Mouse (Mus musculus) intestine, embryonic 14.5 days (tissue): ENCODE data around the gene Med27. TPM values are rescaled to one million over a fixed set of nuclear protein-coding genes. Genes with fewer than 3 reads are reported as not detected.

Experiments
- ATAC-seq: fragments of 200-750 bp; cut with Nextera tagmentation; replicated peaks from 2 replicates; pipeline ENCODE4 v1.8.0; 2017; ENCODE audit warnings: low read depth, moderate number of reproducible peaks, moderate TSS enrichment, moderate library complexity; ENCODE audit not compliant: low FRiP score, low TSS enrichment
- DNase-seq: peaks from one replicate; pipeline ENCODE4 v3.0.0-alpha.2; 2018; ENCODE audit warnings: low spot score
- H3K27ac ChIP-seq: fragments of 300-500 bp; sonication (generic); 2 replicates; pipeline ENCODE4 v1.5.1; 2014; ENCODE audit warnings: low read depth, mild to moderate bottlenecking, control low read depth
- H3K27me3 ChIP-seq: fragments of 300-500 bp; sonication (generic); replicated peaks from 2 replicates; pipeline ENCODE4 v1.6.1; 2014; ENCODE audit warnings: low read length, control low read depth; ENCODE audit not compliant: control insufficient read depth, insufficient read depth
- H3K36me3 ChIP-seq: fragments of 300-500 bp; sonication (generic); 2 replicates; pipeline ENCODE4 v1.6.1; 2014; ENCODE audit warnings: low read length, control low read depth; ENCODE audit not compliant: control insufficient read depth, insufficient read depth
- H3K4me1 ChIP-seq: fragments of 300-500 bp; sonication (generic); replicated peaks from 2 replicates; pipeline ENCODE4 v1.6.1; 2014; ENCODE audit warnings: low read length, control low read depth, mixed read lengths; ENCODE audit not compliant: control insufficient read depth, insufficient read depth
- H3K4me2 ChIP-seq: fragments of 300-500 bp; sonication (generic); 2 replicates; pipeline ENCODE4 v1.6.1; 2014; ENCODE audit warnings: low read length
- H3K4me3 ChIP-seq: fragments of 300-500 bp; sonication (generic); 2 replicates; pipeline ENCODE4 v1.5.1; 2014; ENCODE audit warnings: low read depth, low read length, control low read depth, mixed read lengths
- H3K9ac ChIP-seq: fragments of 300-500 bp; sonication (generic); 2 replicates; pipeline ENCODE4 v1.6.1; 2014; ENCODE audit warnings: mild to moderate bottlenecking, low read length
- H3K9me3 ChIP-seq: fragments of 300-500 bp; sonication (generic); 2 replicates; pipeline ENCODE4 v1.6.1; 2016; ENCODE audit warnings: low read length, control low read depth; ENCODE audit not compliant: control insufficient read depth
- WGBS: fragments of 180-500 bp; shearing (Covaris S2); extraction: QIAGEN DNeasy Blood & Tissue Kit; methylation state at CpG from one replicate; pipeline ENCODE4 v1.1.7; 2014; 5-methylcytosine and 5-hydroxymethylcytosine counted together
- polyA plus RNA-seq: library from polyadenylated mRNA; unstranded; fragments of >200 nt; fragmentation: Nextera tagmentation; extraction: Ambion mirVana; gene quantifications from 2 replicates; pipeline ENCODE4 v1.2.1, GENCODE M21; 2014

Gene Med27
- polyA plus RNA-seq, 1 experiment from 2014 or later: 48.2 TPM

DNA sequence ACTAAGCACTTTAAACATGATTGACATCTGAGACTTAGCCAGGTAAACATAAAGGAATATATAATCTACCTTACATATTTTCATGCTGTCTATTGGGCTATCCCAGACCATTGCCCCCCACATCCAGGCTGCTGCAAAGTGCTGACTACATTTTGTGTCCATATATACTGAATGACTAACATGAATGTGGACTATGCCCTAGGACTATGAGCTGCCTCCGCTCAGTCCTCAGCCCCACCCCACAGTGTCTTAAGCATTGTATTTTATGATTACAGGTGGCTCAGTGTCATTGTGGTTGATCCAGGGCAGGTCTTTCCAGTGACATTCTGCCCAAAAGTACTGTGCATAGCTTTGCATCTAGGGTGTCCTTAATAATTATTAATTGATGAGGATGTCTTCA lies 8.2 kb upstream of the Med27 start:
- ATAC-seq: peak; percentile 76; the same call in 1 of the 2 replicates
- Histone ChIP-seq H3K4me2 (no peak overlapping the region), H3K9me3 (no peaks in the 10 kb centered on the region), H3K9ac (no peak overlapping the region), H3K36me3 (no peaks in the 10 kb centered on the region), H3K4me3 (no peak overlapping the region), H3K27me3 (no peaks in the 10 kb centered on the region), H3K4me1 (no peaks in the 10 kb centered on the region), H3K27ac (no peak overlapping the region)
- WGBS: 75% methylated on average over 1 of the region's 1 CpGs
- DNase-seq: no peak

DNA sequence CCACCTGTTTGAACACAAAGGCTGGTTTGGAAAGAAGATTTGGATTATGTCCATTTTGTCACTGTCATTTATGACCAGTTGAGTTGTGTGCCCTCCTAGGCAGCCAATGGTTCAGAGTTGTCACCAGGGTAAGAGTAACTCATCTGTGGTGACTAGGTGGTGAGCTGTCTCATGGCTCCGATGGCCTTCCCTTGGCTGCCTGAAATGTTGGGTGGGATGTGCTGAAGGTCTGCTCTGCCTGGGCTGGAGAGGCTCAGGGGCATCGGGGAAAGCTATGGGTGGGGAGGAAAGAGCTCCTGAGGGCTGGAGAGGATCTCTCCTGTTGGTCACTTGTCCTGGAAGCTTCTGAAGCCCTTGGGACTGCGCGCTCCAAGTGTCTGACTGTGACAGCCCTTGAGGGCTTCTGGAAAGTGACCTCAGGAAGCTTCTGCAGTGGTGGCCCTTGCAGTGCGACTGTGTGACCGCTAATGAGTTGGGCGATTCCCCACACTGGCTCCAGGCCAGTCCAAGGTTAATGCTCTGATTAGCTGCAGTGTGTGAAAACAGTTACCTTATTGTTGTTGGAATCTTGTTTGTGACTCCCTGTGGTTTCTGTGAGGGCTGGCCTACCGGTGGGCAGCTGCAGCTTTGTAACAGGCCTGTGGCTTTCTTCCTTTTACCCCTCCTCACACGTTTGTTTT lies 12.2 kb downstream of the Med27 start:
- H3K27me3 ChIP-seq: no peaks in the 10 kb centered on the region
- H3K4me2 ChIP-seq: no peak overlapping the region
- no peak overlapping the region for H3K27ac ChIP-seq
- DNase-seq: no peak
- no peak overlapping the region for H3K9ac ChIP-seq
- WGBS: 48% methylated on average over 9 of the region's 9 CpGs
- H3K4me1 ChIP-seq: no peaks in the 10 kb centered on the region
- 0 out of 2 replicates have a peak, but pooled peaks cover under 1% of the 10 kb centered on the region for H3K36me3 ChIP-seq
- H3K9me3 ChIP-seq: no peaks in the 10 kb centered on the region
- no peak for ATAC-seq
- H3K4me3 ChIP-seq: no peak overlapping the region

DNA sequence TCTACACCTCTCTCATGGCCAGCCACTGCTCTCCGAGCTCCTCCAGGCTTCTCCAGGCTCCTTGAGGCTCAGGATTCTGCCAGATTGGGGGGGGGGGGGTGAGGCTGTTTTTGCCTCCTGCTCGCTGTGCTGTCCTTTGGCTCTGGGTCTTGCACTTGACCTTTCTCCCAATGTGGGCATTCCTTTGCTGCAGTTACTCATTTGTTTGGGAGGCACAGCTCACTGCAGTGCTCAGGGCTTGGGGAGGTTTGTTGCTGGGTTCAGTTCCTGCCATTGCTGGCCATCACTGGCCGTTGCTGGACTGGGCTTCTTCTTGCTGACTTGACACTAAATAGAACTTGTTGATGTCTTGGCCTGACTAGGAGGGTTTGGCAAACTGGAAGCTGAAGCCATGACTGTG lies 14.3 kb downstream of the Med27 start:
- ATAC-seq (no peak), DNase-seq (no peak)
- no peak overlapping the region for H3K27ac ChIP-seq
- no peaks in the 10 kb centered on the region for H3K9me3 ChIP-seq
- H3K4me1 ChIP-seq: no peaks in the 10 kb centered on the region
- 78% methylated on average over 3 of the region's 3 CpGs for WGBS
- no peaks in the 10 kb centered on the region for H3K27me3 ChIP-seq
- no peak overlapping the region for H3K4me3 ChIP-seq
- H3K4me2 ChIP-seq: no peak overlapping the region
- no peak overlapping the region for H3K9ac ChIP-seq
- no peaks in the 10 kb centered on the region for H3K36me3 ChIP-seq

DNA sequence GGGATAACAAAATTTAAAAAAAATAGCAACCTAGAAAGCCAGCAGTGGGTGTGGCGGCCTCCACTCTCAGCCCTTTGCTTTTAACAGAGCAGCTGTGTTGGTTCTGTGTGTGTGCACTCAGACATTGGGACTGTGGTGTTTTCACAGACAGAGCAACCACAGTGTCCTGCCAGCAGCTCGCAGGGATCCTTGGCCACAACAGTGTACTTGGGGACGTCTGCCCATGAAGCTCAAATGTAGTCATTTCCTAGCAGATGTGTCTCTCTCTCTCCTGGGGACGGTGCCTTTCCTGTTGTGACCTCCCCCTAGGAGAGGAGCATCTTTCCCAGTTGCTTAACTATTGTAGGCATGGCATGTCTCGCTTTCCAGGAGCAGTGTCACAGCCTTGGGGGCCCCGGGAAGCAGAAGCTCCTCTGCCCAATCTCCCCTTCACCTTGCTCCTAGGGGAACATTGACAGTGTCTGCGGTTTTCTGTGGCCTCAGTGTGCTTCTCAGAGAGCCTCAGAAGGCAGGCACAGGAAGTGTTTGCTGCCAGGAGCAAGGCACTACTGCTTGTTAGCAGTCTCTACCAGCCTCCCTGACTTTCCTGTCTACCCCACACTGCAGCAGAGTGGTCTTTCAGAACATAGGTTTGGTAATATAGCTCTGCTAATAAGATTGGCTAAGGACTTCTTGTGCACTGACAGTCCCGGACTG lies 18.5 kb downstream of the Med27 start:
- H3K4me2 ChIP-seq: no peak overlapping the region
- ATAC-seq (no peak), DNase-seq (no peak)
- H3K9me3 ChIP-seq: no peaks in the 10 kb centered on the region
- no peaks in the 10 kb centered on the region for H3K27me3 ChIP-seq
- no peaks in the 10 kb centered on the region for H3K4me1 ChIP-seq
- no peaks in the 10 kb centered on the region for H3K36me3 ChIP-seq
- H3K9ac ChIP-seq: no peak overlapping the region
- no peak overlapping the region for H3K4me3 ChIP-seq
- no peak overlapping the region for H3K27ac ChIP-seq
- WGBS: 84% methylated on average over 8 of the region's 8 CpGs

DNA sequence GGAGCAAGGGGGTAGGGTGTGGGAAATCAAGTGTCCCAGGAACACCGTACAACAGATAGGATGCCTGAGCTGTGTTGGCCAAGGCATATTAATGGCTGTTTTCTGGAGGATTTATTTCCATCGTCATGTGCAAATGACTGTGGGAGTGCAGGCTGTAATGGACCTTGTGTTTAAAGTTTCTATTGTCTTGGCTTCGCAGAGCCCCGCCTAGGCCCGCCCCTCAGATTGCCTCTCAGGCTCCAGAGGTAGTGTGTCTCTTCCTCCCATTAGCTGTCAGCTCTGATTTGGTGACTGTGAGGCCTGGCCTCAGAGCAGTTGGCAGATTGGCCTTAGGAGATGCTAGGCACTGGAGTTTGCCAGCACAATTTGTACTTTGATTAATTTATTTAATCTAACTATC lies 22.1 kb downstream of the Med27 start:
- no peak for ATAC-seq
- no peak overlapping the region for H3K9ac ChIP-seq
- no peaks in the 10 kb centered on the region for H3K36me3 ChIP-seq
- no peak overlapping the region for H3K4me3 ChIP-seq
- H3K27ac ChIP-seq: no peak overlapping the region
- H3K27me3 ChIP-seq: no peaks in the 10 kb centered on the region
- no peak overlapping the region for H3K4me2 ChIP-seq
- DNase-seq: no peak
- H3K4me1 ChIP-seq: no peaks in the 10 kb centered on the region
- no peaks in the 10 kb centered on the region for H3K9me3 ChIP-seq
- WGBS: 57% methylated on average over 5 of the region's 5 CpGs

DNA sequence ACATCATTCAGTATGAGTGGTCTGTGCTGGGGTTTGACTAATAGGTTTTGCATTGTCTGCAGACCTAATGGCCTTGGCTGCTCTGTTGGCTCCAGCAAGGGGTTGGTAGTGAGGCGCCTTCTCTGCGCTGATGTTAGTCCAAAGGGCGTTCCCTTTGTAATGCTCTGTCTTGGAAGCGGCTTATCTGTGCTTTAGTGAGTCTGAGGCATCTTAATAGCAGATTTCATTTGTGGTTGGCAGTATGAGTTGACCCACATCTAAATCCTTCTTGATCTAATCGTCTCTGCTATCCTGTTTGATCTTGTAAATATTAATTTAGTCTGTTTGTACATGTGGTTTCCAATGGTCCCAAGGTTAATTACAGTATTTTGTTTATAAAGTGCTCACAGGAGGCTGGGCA lies 25.6 kb downstream of the Med27 start:
- Histone ChIP-seq H3K9ac (no peak overlapping the region), H3K36me3 (no peaks in the 10 kb centered on the region), H3K4me2 (no peak overlapping the region), H3K27ac (no peak overlapping the region), H3K4me1 (no peaks in the 10 kb centered on the region), H3K9me3 (no peaks in the 10 kb centered on the region), H3K27me3 (no peaks in the 10 kb centered on the region), H3K4me3 (no peak overlapping the region)
- 76% methylated on average over 5 of the region's 5 CpGs for WGBS
- DNase-seq: no peak
- ATAC-seq: no peak

DNA sequence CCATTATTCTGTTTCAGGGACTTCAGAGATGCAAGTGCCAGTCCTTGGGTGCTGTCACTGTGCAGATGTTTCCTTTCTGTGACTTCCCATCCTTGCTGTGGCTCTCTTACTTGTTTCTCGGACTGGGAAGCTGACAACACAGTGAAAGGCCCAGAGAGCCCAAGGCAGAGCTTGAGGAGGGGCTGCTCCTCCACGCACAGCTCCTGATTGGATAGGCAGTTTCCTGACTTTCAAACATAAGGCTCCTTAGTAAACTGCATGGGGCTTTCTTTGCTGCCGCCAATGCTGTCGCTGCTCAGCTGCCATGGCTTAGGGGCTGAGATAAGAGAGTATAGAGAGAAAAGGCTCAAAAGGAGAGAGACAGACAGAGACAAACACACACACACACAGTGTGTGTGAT lies 35.1 kb downstream of the Med27 start:
- no peaks in the 10 kb centered on the region for H3K27me3 ChIP-seq
- H3K36me3 ChIP-seq: no peaks in the 10 kb centered on the region
- H3K9ac ChIP-seq: no peak overlapping the region
- DNase-seq: no peak
- H3K9me3 ChIP-seq: no peaks in the 10 kb centered on the region
- H3K4me1 ChIP-seq: 0 out of 2 replicates have a peak, but pooled peaks cover 3% of the 10 kb centered on the region
- ATAC-seq: no peak
- H3K27ac ChIP-seq: no peak overlapping the region
- no peak overlapping the region for H3K4me3 ChIP-seq
- 21% methylated on average over 4 of the region's 4 CpGs for WGBS
- no peak overlapping the region for H3K4me2 ChIP-seq

DNA sequence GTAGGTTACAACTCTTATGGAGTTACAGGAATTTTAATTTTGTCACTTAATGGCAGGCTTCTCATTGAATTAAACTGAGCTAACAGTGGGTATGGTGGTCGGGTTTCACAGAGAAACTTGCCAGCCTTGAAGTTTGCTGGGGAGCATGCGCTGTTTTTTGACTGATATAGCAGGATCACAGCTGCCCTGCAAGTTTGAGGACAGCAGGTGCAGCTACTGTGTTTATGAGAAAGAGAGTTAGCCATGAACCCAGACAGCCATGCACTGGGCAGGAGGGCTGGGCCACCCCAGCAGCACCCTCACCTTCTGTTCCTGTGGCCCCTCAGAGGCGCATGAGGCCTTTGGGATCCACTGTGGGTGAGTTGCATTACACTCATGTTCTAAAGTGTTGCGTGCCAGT lies 36.0 kb downstream of the Med27 start:
- no peak overlapping the region for H3K9ac ChIP-seq
- WGBS: 89% methylated on average over 4 of the region's 4 CpGs
- H3K36me3 ChIP-seq: no peaks in the 10 kb centered on the region

DNA sequence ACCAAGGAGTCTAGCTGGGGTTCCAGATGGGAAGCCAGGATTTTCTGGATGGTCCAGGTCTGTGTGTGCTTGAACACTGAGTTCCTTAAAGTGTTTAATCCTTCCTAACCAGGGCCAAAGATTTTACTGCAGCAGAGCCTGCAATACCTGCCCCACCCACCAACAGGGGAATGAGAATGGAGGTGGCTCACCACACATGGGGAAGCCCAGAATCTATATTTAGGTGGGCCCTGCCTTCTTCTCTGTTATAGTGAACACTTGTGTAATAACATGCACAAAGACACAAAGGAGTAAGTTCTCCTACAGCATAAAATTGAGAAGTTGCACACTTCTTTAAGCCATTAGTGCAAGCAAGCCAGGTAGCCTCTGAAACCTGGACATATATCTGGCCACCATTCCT lies 36.5 kb downstream of the Med27 start:
- Histone ChIP-seq H3K27ac (no peak overlapping the region), H3K4me3 (no peak overlapping the region), H3K27me3 (no peaks in the 10 kb centered on the region), H3K9me3 (no peaks in the 10 kb centered on the region), H3K4me1 (0 out of 2 replicates have a peak, but pooled peaks cover 3% of the 10 kb centered on the region), H3K4me2 (no peak overlapping the region), H3K36me3 (no peaks in the 10 kb centered on the region), H3K9ac (no peak overlapping the region)
- no peak for ATAC-seq
- no peak for DNase-seq

More for the DNA sequence above, 36.0 kb downstream of the Med27 start:
- H3K4me3 ChIP-seq: no peak overlapping the region
- H3K4me2 ChIP-seq: no peak overlapping the region
- H3K9me3 ChIP-seq: no peaks in the 10 kb centered on the region
- no peaks in the 10 kb centered on the region for H3K27me3 ChIP-seq
- H3K27ac ChIP-seq: no peak overlapping the region
- DNase-seq (no peak), ATAC-seq (no peak)
- H3K4me1 ChIP-seq: 0 out of 2 replicates have a peak, but pooled peaks cover 3% of the 10 kb centered on the region
